20 mouse cellular contexts compared by ENCODE assay signal in genomic region chr9:64702391-64702790, GRCm38 (mm10). TPM values are rescaled to one million over a fixed set of nuclear protein-coding genes. Genes with fewer than 3 reads are reported as not detected.
DNase-seq lines count a peak whose midpoint lies in the region; ATAC-seq lines count a peak whose summit lies in the region.
"Had no signal": no experiment of that assay in that cellular context is flagged by ENCODE, and none has a peak within 500 bp of the region (broad histone marks: within the 10 kb centered on the region; RNA-seq: fewer than 3 reads in every experiment).

No protein-coding gene starts in this region.

- H3K4me1 ChIP-seq in heart, embryonic 16.5 days (ENCODE audit: control insufficient read depth, insufficient read depth, low read length), result peaks cover 15% of the 10 kb centered on the region
- H3K4me1 ChIP-seq in liver, embryonic 11.5 days (replicated peaks; ENCODE audit: control insufficient read depth, insufficient read depth, low read length), result no peaks in the 10 kb centered on the region
- H3K4me1 ChIP-seq: hindbrain, embryonic 10.5 days; hindbrain, embryonic 15.5 days; midbrain, embryonic 10.5 days; midbrain, embryonic 15.5 days; neural tube, embryonic 15.5 days had no signal

- H3K4me3 ChIP-seq in heart, embryonic 16.5 days (ENCODE audit: low read length), result no peak overlapping the region
- H3K4me3 ChIP-seq in liver, embryonic 11.5 days (ENCODE audit: low read depth, low read length), result no peak overlapping the region
- H3K4me3 ChIP-seq in macrophage (ENCODE audit: inconsistent target), result no peak overlapping the region
- H3K4me3 ChIP-seq: hindbrain, embryonic 10.5 days; hindbrain, embryonic 15.5 days; midbrain, embryonic 10.5 days; midbrain, embryonic 15.5 days; neural tube, embryonic 15.5 days had no signal

- H3K36me3 ChIP-seq in heart, embryonic 16.5 days (ENCODE audit: control insufficient read depth, insufficient read depth), result peaks cover 9% of the 10 kb centered on the region; the same call in 1 of the 2 replicates
- H3K36me3 ChIP-seq in liver, embryonic 11.5 days (ENCODE audit: control insufficient read depth, insufficient read depth, low read length), result no peaks in the 10 kb centered on the region
- H3K36me3 ChIP-seq in macrophage (ENCODE audit: inconsistent target), result peaks cover 3% of the 10 kb centered on the region; the same call in 1 of the 2 replicates

- no peak for DNase-seq in heart, postnatal 14 days
- peak; percentile 8 for DNase-seq in liver, embryonic 11.5 days (ENCODE audit: low spot score)
- no peak for DNase-seq in liver
- no peak for DNase-seq in right cerebral cortex, adult 2 months (ENCODE audit: low spot score in 2 of 2)
- no peak for DNase-seq in cerebellum, adult 11-12 months
- DNase-seq: cerebellum, adult 8-10 months; cerebellum, postnatal 25 days; gastrocnemius, postnatal 14 days; left cerebral cortex, postnatal 4 days; retina, postnatal 1 day had no signal

- intact Hi-C loops in heart, postnatal 14 days (cut with DNase I), result no loop called here

- no peak for ATAC-seq in heart, embryonic 16.5 days (replicated peaks; ENCODE audit: extremely low read depth, insufficient read depth, low FRiP score)
- ATAC-seq in liver, embryonic 11.5 days (replicated peaks; ENCODE audit: low FRiP score), result no peak
- ATAC-seq: CD4-positive, CD25-positive, alpha-beta regulatory T cell, adult 4 months; forebrain, embryonic 14.5 days; midbrain, embryonic 15.5 days had no signal

- peaks cover 17% of the 10 kb centered on the region; the same call in 1 of the 2 replicates for H3K79me2 ChIP-seq in macrophage (ENCODE audit: inconsistent target)

- H3K9me3 ChIP-seq in heart, embryonic 16.5 days (replicated peaks; ENCODE audit: control insufficient read depth, low read length), result no peaks in the 10 kb centered on the region
- no peaks in the 10 kb centered on the region for H3K9me3 ChIP-seq in liver, embryonic 11.5 days (ENCODE audit: control insufficient read depth, low read length)
- H3K9me3 ChIP-seq: hindbrain, embryonic 10.5 days; hindbrain, embryonic 15.5 days; midbrain, embryonic 10.5 days; midbrain, embryonic 15.5 days; neural tube, embryonic 15.5 days had no signal

- no peak overlapping the region for H3K4me2 ChIP-seq in heart, embryonic 16.5 days (ENCODE audit: low read depth, low read length)
- H3K4me2 ChIP-seq in liver, embryonic 11.5 days, result no peak overlapping the region
- H3K4me2 ChIP-seq: hindbrain, embryonic 15.5 days; midbrain, embryonic 15.5 days; neural tube, embryonic 15.5 days had no signal

- H3K9ac ChIP-seq in heart, embryonic 16.5 days (ENCODE audit: low read length), result no peak overlapping the region
- H3K9ac ChIP-seq in liver, embryonic 11.5 days (ENCODE audit: low read depth, low read length), result no peak overlapping the region
- H3K9ac ChIP-seq: hindbrain, embryonic 15.5 days; liver, embryonic 14.5 days; midbrain, embryonic 15.5 days; neural tube, embryonic 15.5 days had no signal

- H3K27me3 ChIP-seq in heart, embryonic 16.5 days (ENCODE audit: control insufficient read depth, insufficient read depth, low read length), result no peaks in the 10 kb centered on the region
- no peaks in the 10 kb centered on the region for H3K27me3 ChIP-seq in liver, embryonic 11.5 days (replicated peaks; ENCODE audit: control insufficient read depth, insufficient read depth, low read length)
- H3K27me3 ChIP-seq: hindbrain, embryonic 15.5 days; midbrain, embryonic 15.5 days; neural tube, embryonic 15.5 days had no signal

- H3K27ac ChIP-seq in heart, embryonic 16.5 days (ENCODE audit: low read length), result peak overlapping the region; percentile 61
- H3K27ac ChIP-seq in liver, embryonic 11.5 days (ENCODE audit: low read depth, low read length), result no peak overlapping the region
- peak overlapping the region; percentile 51 for H3K27ac ChIP-seq in macrophage
- H3K27ac ChIP-seq: hindbrain, embryonic 10.5 days; hindbrain, embryonic 15.5 days; liver, embryonic 14.5 days; midbrain, embryonic 10.5 days; midbrain, embryonic 15.5 days; neural tube, embryonic 15.5 days had no signal

RNA-seq across cellular contexts. Expression of gene Rab11a, which starts 35.2 kb away (rescaled TPM):
- 287 and 335 TPM in 2 replicates for polyA plus RNA-seq in heart, embryonic 16.5 days (2015; fragmentation: Nextera tagmentation; extraction: Ambion mirVana)
- total RNA-seq in heart, postnatal 14 days (2021), result 100 to 1,000 TPM; 216 to 231 TPM
- 341 TPM in 2 replicates for polyA plus RNA-seq in liver, embryonic 11.5 days (2014; fragmentation: Nextera tagmentation; extraction: Ambion mirVana)
- total RNA-seq in macrophage (2018; cell fraction: chromatin; rRNA removed), result 100 to 1,000 TPM in 5 of 26 experiments, 10 to 100 TPM in 21; 67.4 to 117 (median 73.8) TPM
- 100 to 1,000 TPM; 177 to 284 (median 221) TPM for total RNA-seq in macrophage (2018; cell fraction: cytosol; rRNA removed)
- 100 to 1,000 TPM in 10 of 26 experiments, 10 to 100 TPM in 16; 65.8 to 128 (median 94.2) TPM for total RNA-seq in macrophage (2018; cell fraction: nucleus; rRNA removed)
- 214 to 374 TPM (median 216 TPM) in 3 replicates for polyA plus RNA-seq in macrophage (2018)
